Mouse (Mus musculus) embryonic facial prominence, embryonic 15.5 days (tissue): ENCODE measurements at regions not wholly inside any gene's neighbourhood (a gene's known extent, or its start where the extent isn't known, plus 50 kb on each side); places are given as distances from the start of the nearest gene placed in this dataset.

ENCODE experiments used
- ATAC-seq: fragments of 200-750 bp; cut with Nextera tagmentation; 2 replicates; pipeline ENCODE4 v1.8.0; 2017; ENCODE audit warnings: low read depth, moderate TSS enrichment; ENCODE audit not compliant: insufficient number of reproducible peaks, low FRiP score, low TSS enrichment
- H3K27ac ChIP-seq: fragments of 300-500 bp; sonication (generic); replicated peaks from 2 replicates; pipeline ENCODE4 v1.5.1; 2015; ENCODE audit warnings: mild to moderate bottlenecking, inconsistent platforms
- H3K27me3 ChIP-seq: fragments of 300-500 bp; sonication (generic); 2 replicates; pipeline ENCODE4 v1.6.1; 2015; ENCODE audit warnings: inconsistent platforms
- H3K36me3 ChIP-seq: fragments of 300-500 bp; sonication (generic); 2 replicates; pipeline ENCODE4 v1.6.1; 2015; ENCODE audit warnings: mild to moderate bottlenecking, inconsistent platforms
- H3K4me1 ChIP-seq: fragments of 300-500 bp; sonication (generic); 2 replicates; pipeline ENCODE4 v1.6.1; 2015; ENCODE audit warnings: inconsistent platforms
- H3K4me2 ChIP-seq: fragments of 300-500 bp; sonication (generic); replicated peaks from 2 replicates; pipeline ENCODE4 v1.6.1; 2015; ENCODE audit warnings: mild to moderate bottlenecking, inconsistent platforms
- H3K4me3 ChIP-seq: fragments of 300-500 bp; sonication (generic); replicated peaks from 2 replicates; pipeline ENCODE4 v1.5.1; 2015; ENCODE audit warnings: mild to moderate bottlenecking, inconsistent platforms
- H3K9ac ChIP-seq: fragments of 300-500 bp; sonication (generic); 2 replicates; pipeline ENCODE4 v1.6.1; 2015; ENCODE audit warnings: inconsistent platforms
- H3K9me3 ChIP-seq: fragments of 300-500 bp; sonication (generic); replicated peaks from 2 replicates; pipeline ENCODE4 v1.6.1; 2016; ENCODE audit warnings: inconsistent platforms
- WGBS: fragments of 180-500 bp; shearing (Covaris S2); methylation state at CpG from one replicate; pipeline ENCODE4 v1.1.7; 2015; 5-methylcytosine and 5-hydroxymethylcytosine counted together

- no peaks in the 10 kb centered on the region for H3K9me3 ChIP-seq
- no peaks in the 10 kb centered on the region for H3K36me3 ChIP-seq
- H3K4me2 ChIP-seq: no peak overlapping the region
- H3K4me3 ChIP-seq: no peak overlapping the region
- no peak overlapping the region for H3K9ac ChIP-seq
- no peak overlapping the region for H3K27ac ChIP-seq
- 41% methylated on average over 6 of the region's 6 CpGs for WGBS
- H3K4me1 ChIP-seq: no peaks in the 10 kb centered on the region
- no peaks in the 10 kb centered on the region for H3K27me3 ChIP-seq
- no peak for ATAC-seq
Observed at GRCm38 (mm10) chr3:113811790-113812189, 181.8 kb upstream of the Rnpc3 start.

GRCm38 (mm10) chr3:113859421-113859820, 170.9 kb upstream of the Col11a1 start:
- H3K9me3 ChIP-seq: no peaks in the 10 kb centered on the region
- H3K4me2 ChIP-seq: no peak overlapping the region
- ATAC-seq: peak; percentile 43
- no peaks in the 10 kb centered on the region for H3K4me1 ChIP-seq
- peak overlapping the region; percentile 53 for H3K27ac ChIP-seq
- no peak overlapping the region for H3K9ac ChIP-seq
- H3K36me3 ChIP-seq: no peaks in the 10 kb centered on the region
- WGBS: 22% methylated on average over 1 of the region's 1 CpGs
- no peaks in the 10 kb centered on the region for H3K27me3 ChIP-seq
- H3K4me3 ChIP-seq: no peak overlapping the region

GRCm38 (mm10) chr3:113860005-113860404, 170.3 kb upstream of the Col11a1 start:
- WGBS: 49% methylated on average over 5 of the region's 5 CpGs
- no peak overlapping the region for H3K4me3 ChIP-seq
- H3K27ac ChIP-seq: peak overlapping the region; percentile 53; the same call in 1 of the 2 replicates
- no peaks in the 10 kb centered on the region for H3K9me3 ChIP-seq
- H3K36me3 ChIP-seq: no peaks in the 10 kb centered on the region
- no peaks in the 10 kb centered on the region for H3K4me1 ChIP-seq
- no peak overlapping the region for H3K9ac ChIP-seq
- no peaks in the 10 kb centered on the region for H3K27me3 ChIP-seq
- H3K4me2 ChIP-seq: no peak overlapping the region
- ATAC-seq: peak; percentile 70; the same call in 1 of the 2 replicates

- Histone ChIP-seq H3K36me3 (no peaks in the 10 kb centered on the region), H3K27ac (no peak overlapping the region), H3K9me3 (no peaks in the 10 kb centered on the region), H3K4me3 (no peak overlapping the region), H3K9ac (no peak overlapping the region), H3K27me3 (no peaks in the 10 kb centered on the region), H3K4me2 (no peak overlapping the region), H3K4me1 (no peaks in the 10 kb centered on the region)
- no peak for ATAC-seq
Observed at GRCm38 (mm10) chr3:113860426-113860825, 169.9 kb upstream of the Col11a1 start.

GRCm38 (mm10) chr3:113873226-113873625, 157.1 kb upstream of the Col11a1 start:
- Histone ChIP-seq H3K9me3 (no peaks in the 10 kb centered on the region), H3K27ac (no peak overlapping the region), H3K4me2 (no peak overlapping the region), H3K4me3 (no peak overlapping the region), H3K27me3 (no peaks in the 10 kb centered on the region), H3K36me3 (no peaks in the 10 kb centered on the region), H3K4me1 (no peaks in the 10 kb centered on the region), H3K9ac (no peak overlapping the region)
- WGBS: 62% methylated on average over 4 of the region's 4 CpGs
- ATAC-seq: peak; percentile 60; the same call in 1 of the 2 replicates

- no peaks in the 10 kb centered on the region for H3K36me3 ChIP-seq
- H3K27ac ChIP-seq: no peak overlapping the region
- no peaks in the 10 kb centered on the region for H3K27me3 ChIP-seq
- H3K4me3 ChIP-seq: no peak overlapping the region
- H3K9ac ChIP-seq: no peak overlapping the region
- ATAC-seq: no peak
- WGBS: 85% methylated on average over 1 of the region's 1 CpGs
- H3K4me2 ChIP-seq: no peak overlapping the region
- H3K4me1 ChIP-seq: no peaks in the 10 kb centered on the region
- no peaks in the 10 kb centered on the region for H3K9me3 ChIP-seq
Observed at GRCm38 (mm10) chr3:113905162-113905561, 125.2 kb upstream of the Col11a1 start.

- H3K4me3 ChIP-seq: no peak overlapping the region
- H3K27ac ChIP-seq: no peak overlapping the region
- H3K9me3 ChIP-seq: no peaks in the 10 kb centered on the region
- no peak overlapping the region for H3K4me2 ChIP-seq
- no peak overlapping the region for H3K9ac ChIP-seq
- ATAC-seq: no peak
- H3K36me3 ChIP-seq: no peaks in the 10 kb centered on the region
- H3K27me3 ChIP-seq: no peaks in the 10 kb centered on the region
- no peaks in the 10 kb centered on the region for H3K4me1 ChIP-seq
- WGBS: 80% methylated on average over 2 of the region's 2 CpGs
Observed at GRCm38 (mm10) chr3:113919350-113920179, 110.8 kb upstream of the Col11a1 start.

- Histone ChIP-seq H3K4me2 (no peak overlapping the region), H3K9ac (no peak overlapping the region), H3K4me3 (no peak overlapping the region), H3K27me3 (no peaks in the 10 kb centered on the region), H3K9me3 (no peaks in the 10 kb centered on the region), H3K27ac (no peak overlapping the region), H3K36me3 (no peaks in the 10 kb centered on the region), H3K4me1 (no peaks in the 10 kb centered on the region)
- ATAC-seq: no peak
- WGBS: 67% methylated on average over 3 of the region's 3 CpGs
Observed at GRCm38 (mm10) chr3:113931553-113931952, 98.8 kb upstream of the Col11a1 start.

- no peak for ATAC-seq
- no peaks in the 10 kb centered on the region for H3K27me3 ChIP-seq
- no peak overlapping the region for H3K4me3 ChIP-seq
- H3K9ac ChIP-seq: no peak overlapping the region
- no peaks in the 10 kb centered on the region for H3K9me3 ChIP-seq
- no peak overlapping the region for H3K27ac ChIP-seq
- no peaks in the 10 kb centered on the region for H3K4me1 ChIP-seq
- 75% methylated on average over 5 of the region's 5 CpGs for WGBS
- no peaks in the 10 kb centered on the region for H3K36me3 ChIP-seq
- no peak overlapping the region for H3K4me2 ChIP-seq
Observed at GRCm38 (mm10) chr3:113950501-113950900, 79.8 kb upstream of the Col11a1 start.

- no peaks in the 10 kb centered on the region for H3K27me3 ChIP-seq
- ATAC-seq: no peak
- WGBS: 48% methylated on average over 2 of the region's 2 CpGs
Observed at GRCm38 (mm10) chr3:113952468-113952867, 77.9 kb upstream of the Col11a1 start.

GRCm38 (mm10) chr3:113953113-113953512, 77.2 kb upstream of the Col11a1 start:
- WGBS: 81% methylated on average over 1 of the region's 1 CpGs
- H3K9me3 ChIP-seq: no peaks in the 10 kb centered on the region
- H3K4me3 ChIP-seq: no peak overlapping the region
- H3K9ac ChIP-seq: no peak overlapping the region
- no peak for ATAC-seq
- H3K4me2 ChIP-seq: no peak overlapping the region
- H3K36me3 ChIP-seq: no peaks in the 10 kb centered on the region
- no peaks in the 10 kb centered on the region for H3K27me3 ChIP-seq
- H3K4me1 ChIP-seq: no peaks in the 10 kb centered on the region
- no peak overlapping the region for H3K27ac ChIP-seq

More at GRCm38 (mm10) chr3:113952468-113952867, 77.9 kb upstream of the Col11a1 start:
- Histone ChIP-seq H3K9me3 (no peaks in the 10 kb centered on the region), H3K36me3 (no peaks in the 10 kb centered on the region), H3K9ac (no peak overlapping the region), H3K4me3 (no peak overlapping the region), H3K27ac (no peak overlapping the region), H3K4me2 (no peak overlapping the region), H3K4me1 (no peaks in the 10 kb centered on the region)

- no peaks in the 10 kb centered on the region for H3K36me3 ChIP-seq
- H3K27me3 ChIP-seq: no peaks in the 10 kb centered on the region
- no peak overlapping the region for H3K4me2 ChIP-seq
- no peak overlapping the region for H3K4me3 ChIP-seq
- no peak for ATAC-seq
- no peaks in the 10 kb centered on the region for H3K9me3 ChIP-seq
- no peak overlapping the region for H3K9ac ChIP-seq
- no peaks in the 10 kb centered on the region for H3K4me1 ChIP-seq
- no peak overlapping the region for H3K27ac ChIP-seq
Observed at GRCm38 (mm10) chr3:113954486-113954885, 75.9 kb upstream of the Col11a1 start.
